Mouse (Mus musculus): ENCODE measurements around the gene Ccr7. TPM values are rescaled to one million over a fixed set of nuclear protein-coding genes. Genes with fewer than 3 reads are reported as not detected.

The Ccr7 gene
- polyA plus RNA-seq, 1 experiment, result 0.38 TPM

- H3K27me3 ChIP-seq (ENCODE audit: control insufficient read depth, insufficient read depth, insufficient read length), result no peaks in the 10 kb centered on the region
- TF ChIP-seq SRF (IDR thresholded peaks at IDR 0.05; ENCODE audit: control insufficient read depth, insufficient read length, low read depth) (no peak), POLR2AphosphoS2 (IDR thresholded peaks at IDR 0.05; ENCODE audit: insufficient read length, low read depth) (no peak), TCF12 (IDR thresholded peaks at IDR 0.05; ENCODE audit: insufficient read depth, poor library complexity, severe bottlenecking) (no peak), MYOG (IDR thresholded peaks at IDR 0.05; ENCODE audit: control insufficient read depth in 1 of 3, insufficient read depth in 1 of 3, insufficient read length in 2 of 3, low read depth in 2 of 3) (no peak), REST (IDR thresholded peaks at IDR 0.05; ENCODE audit: insufficient read depth, insufficient read length) (no peak), USF1 (IDR thresholded peaks at IDR 0.05; ENCODE audit: low read depth) (no peak), MAX (IDR thresholded peaks at IDR 0.05; ENCODE audit: low read depth) (no peak), E2F4 (IDR thresholded peaks at IDR 0.05; ENCODE audit: insufficient read depth) (no peak), CEBPB (IDR thresholded peaks at IDR 0.05; ENCODE audit: insufficient read depth, poor library complexity, severe bottlenecking) (no peak), POLR2A (IDR thresholded peaks at IDR 0.05; ENCODE audit: insufficient read length, low read depth) (no peak)
- no peak overlapping the region for H3ac ChIP-seq (ENCODE audit: control insufficient read depth, insufficient read length)
- H3K36me3 ChIP-seq (ENCODE audit: control insufficient read depth, insufficient read depth), result no peaks in the 10 kb centered on the region
- H3K4me3 ChIP-seq, result no peak overlapping the region
- no peak overlapping the region for H3K4me2 ChIP-seq (ENCODE audit: low read depth)
- no peaks in the 10 kb centered on the region for H3K79me2 ChIP-seq (ENCODE audit: control insufficient read depth, insufficient read depth)
Measured at GRCm38 (mm10) chr11:99136961-99137360, 17.9 kb downstream of the Ccr7 start.

- peak in 2 of 3 experiments; percentile 44 to 87 for TF ChIP-seq MYOD1 (IDR thresholded peaks at IDR 0.05; ENCODE audit: control insufficient read depth in 1 of 3, insufficient read length in 2 of 3, low read depth in 2 of 3)
- TF ChIP-seq MYOG (IDR thresholded peaks at IDR 0.05; ENCODE audit: control insufficient read depth in 1 of 3, insufficient read depth in 1 of 3, insufficient read length in 2 of 3, low read depth in 2 of 3), result peak in 1 of 3 experiments; percentile 96
- TF ChIP-seq TCF3 (IDR thresholded peaks at IDR 0.05; ENCODE audit: insufficient read length, low read depth), result no peak
- TF ChIP-seq TCF12 (IDR thresholded peaks at IDR 0.05; ENCODE audit: insufficient read depth, poor library complexity, severe bottlenecking), result peak; percentile 74
- Histone ChIP-seq H3K79me2 (ENCODE audit: control insufficient read depth, insufficient read depth) (no peaks in the 10 kb centered on the region), H3K27me3 (ENCODE audit: control insufficient read depth, insufficient read depth, insufficient read length) (no peaks in the 10 kb centered on the region), H3K4me2 (ENCODE audit: low read depth) (no peak overlapping the region), H3K4me3 (no peak overlapping the region), H3ac (ENCODE audit: control insufficient read depth, insufficient read length) (no peak overlapping the region), H3K36me3 (ENCODE audit: control insufficient read depth, insufficient read depth) (no peaks in the 10 kb centered on the region)
Measured at GRCm38 (mm10) chr11:99136361-99136760, 18.5 kb downstream of the Ccr7 start.

DNA sequence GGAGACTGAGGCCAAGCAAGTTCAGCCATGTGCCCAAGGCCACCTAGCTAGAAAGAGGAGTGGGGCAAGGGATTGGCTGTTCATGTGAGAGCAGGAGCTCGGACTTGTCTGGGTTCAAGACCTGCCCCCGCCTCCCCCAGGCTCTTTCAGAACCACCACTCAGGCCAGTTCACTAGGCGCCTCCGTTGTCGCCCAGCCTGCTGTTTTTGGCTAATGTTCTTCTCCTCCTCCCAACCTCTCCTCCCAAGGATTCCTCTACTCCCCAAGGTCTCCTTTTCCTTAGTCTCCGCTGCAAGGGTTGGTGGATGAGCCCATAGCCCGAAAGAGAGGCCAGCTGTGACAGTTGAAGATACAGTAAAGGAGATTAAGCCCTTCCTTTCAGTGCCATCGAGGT, 19.8 kb downstream of the Ccr7 start:
- Histone ChIP-seq H3K36me3 (ENCODE audit: control insufficient read depth, insufficient read depth) (no peaks in the 10 kb centered on the region), H3K27me3 (ENCODE audit: control insufficient read depth, insufficient read depth, insufficient read length) (no peaks in the 10 kb centered on the region), H3ac (ENCODE audit: control insufficient read depth, insufficient read length) (no peak overlapping the region), H3K79me2 (ENCODE audit: control insufficient read depth, insufficient read depth) (no peaks in the 10 kb centered on the region), H3K4me2 (ENCODE audit: low read depth) (no peak overlapping the region), H3K4me3 (no peak overlapping the region)
- TF ChIP-seq USF1 (IDR thresholded peaks at IDR 0.05; ENCODE audit: low read depth) (no peak), TCF12 (IDR thresholded peaks at IDR 0.05; ENCODE audit: insufficient read depth, poor library complexity, severe bottlenecking) (no peak), E2F4 (IDR thresholded peaks at IDR 0.05; ENCODE audit: insufficient read depth) (no peak), POLR2AphosphoS2 (IDR thresholded peaks at IDR 0.05; ENCODE audit: insufficient read length, low read depth) (no peak), MYOD1 (IDR thresholded peaks at IDR 0.05; ENCODE audit: control insufficient read depth in 1 of 3, insufficient read length in 2 of 3, low read depth in 2 of 3) (no peak), SRF (IDR thresholded peaks at IDR 0.05; ENCODE audit: control insufficient read depth, insufficient read length, low read depth) (no peak), CEBPB (IDR thresholded peaks at IDR 0.05; ENCODE audit: insufficient read depth, poor library complexity, severe bottlenecking) (no peak), TCF3 (IDR thresholded peaks at IDR 0.05; ENCODE audit: insufficient read length, low read depth) (no peak), POLR2A (IDR thresholded peaks at IDR 0.05; ENCODE audit: insufficient read length, low read depth) (no peak), MAX (IDR thresholded peaks at IDR 0.05; ENCODE audit: low read depth) (no peak)

DNA sequence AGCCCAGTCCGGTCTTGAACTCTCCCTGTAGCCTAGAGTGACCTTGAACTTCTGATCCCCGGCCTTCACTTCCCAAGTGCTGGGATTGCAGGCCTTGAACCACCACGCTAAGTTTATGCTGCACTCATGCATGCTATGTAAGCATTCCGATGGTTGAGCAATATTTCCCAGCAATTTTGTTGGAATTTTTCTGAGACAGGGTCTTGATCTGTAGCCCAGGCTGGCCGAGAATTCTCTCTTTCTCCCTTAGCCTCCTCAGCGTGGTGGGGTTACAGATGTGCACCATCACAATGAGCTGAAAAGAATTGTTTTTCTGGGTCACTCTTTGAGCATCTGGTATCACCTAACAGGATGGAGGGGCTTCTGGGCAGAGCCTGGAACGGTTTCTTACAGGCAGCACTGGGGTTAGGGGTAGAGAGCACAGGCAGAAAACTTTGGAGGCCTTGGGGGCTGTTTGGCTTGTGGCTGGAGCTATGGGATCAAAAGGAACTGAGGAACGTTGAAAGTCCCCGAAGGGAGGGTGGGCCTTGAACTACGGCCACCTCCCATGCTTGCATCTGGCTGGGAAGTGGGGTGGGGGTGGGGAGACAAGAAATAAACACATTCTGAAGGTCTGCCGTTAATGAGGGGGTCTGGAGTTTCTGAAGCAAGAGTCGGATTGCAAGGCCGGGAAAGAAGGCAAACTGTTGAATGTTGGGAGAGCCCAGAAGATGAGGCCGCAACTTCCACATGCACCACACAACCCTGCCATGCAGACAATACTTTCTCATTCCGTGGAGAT, 20.4 kb downstream of the Ccr7 start:
- Histone ChIP-seq H3K36me3 (ENCODE audit: control insufficient read depth, insufficient read depth) (no peaks in the 10 kb centered on the region), H3K27me3 (ENCODE audit: control insufficient read depth, insufficient read depth, insufficient read length) (no peaks in the 10 kb centered on the region), H3K4me3 (no peak overlapping the region), H3ac (ENCODE audit: control insufficient read depth, insufficient read length) (no peak overlapping the region), H3K4me2 (ENCODE audit: low read depth) (no peak overlapping the region), H3K79me2 (ENCODE audit: control insufficient read depth, insufficient read depth) (no peaks in the 10 kb centered on the region)
- TF ChIP-seq CEBPB (IDR thresholded peaks at IDR 0.05; ENCODE audit: insufficient read depth, poor library complexity, severe bottlenecking), result no peak
- no peak for TF ChIP-seq SRF (IDR thresholded peaks at IDR 0.05; ENCODE audit: control insufficient read depth, insufficient read length, low read depth)
- TF ChIP-seq POLR2AphosphoS2 (IDR thresholded peaks at IDR 0.05; ENCODE audit: insufficient read length, low read depth), result no peak
- no peak for TF ChIP-seq MYOD1 (IDR thresholded peaks at IDR 0.05; ENCODE audit: control insufficient read depth in 1 of 3, insufficient read length in 2 of 3, low read depth in 2 of 3)
- no peak for TF ChIP-seq TCF3 (IDR thresholded peaks at IDR 0.05; ENCODE audit: insufficient read length, low read depth)
- TF ChIP-seq REST (IDR thresholded peaks at IDR 0.05; ENCODE audit: insufficient read depth, insufficient read length), result no peak
- TF ChIP-seq USF1 (IDR thresholded peaks at IDR 0.05; ENCODE audit: low read depth), result no peak
- no peak for TF ChIP-seq MYOG (IDR thresholded peaks at IDR 0.05; ENCODE audit: control insufficient read depth in 1 of 3, insufficient read depth in 1 of 3, insufficient read length in 2 of 3, low read depth in 2 of 3)

DNA sequence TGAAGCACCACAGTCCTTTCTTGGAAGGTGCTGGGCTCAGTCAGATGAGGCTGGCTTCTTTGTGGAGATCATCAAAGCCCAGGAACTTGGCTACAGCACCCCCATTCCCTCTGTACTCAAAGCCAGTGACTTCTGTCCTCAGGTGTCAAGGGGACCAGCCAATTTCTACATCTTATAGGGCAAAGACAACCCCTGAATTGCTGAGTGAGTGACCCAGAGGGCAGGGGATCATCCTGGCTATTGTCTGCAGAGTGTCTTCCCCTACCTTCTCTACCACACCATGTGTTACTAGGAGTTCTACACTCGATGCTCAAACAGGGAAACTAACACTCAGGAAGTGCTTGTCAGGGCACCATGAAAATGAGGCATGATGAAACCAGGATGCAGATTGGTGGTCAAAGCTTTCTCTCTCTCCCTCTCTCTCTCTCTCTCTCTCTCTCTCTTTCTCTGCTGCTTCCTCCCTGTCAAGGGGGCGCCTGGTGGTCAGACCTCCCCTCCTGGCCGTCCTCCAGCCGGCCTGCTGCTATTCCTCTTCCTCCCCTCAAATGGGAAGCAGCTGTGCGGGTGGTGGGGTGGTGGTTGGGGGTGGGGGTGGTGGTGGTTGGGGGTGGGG, 21.5 kb downstream of the Ccr7 start:
- no peak overlapping the region for H3K4me3 ChIP-seq
- no peaks in the 10 kb centered on the region for H3K27me3 ChIP-seq (ENCODE audit: control insufficient read depth, insufficient read depth, insufficient read length)
- no peak overlapping the region for H3ac ChIP-seq (ENCODE audit: control insufficient read depth, insufficient read length)
- TF ChIP-seq POLR2AphosphoS2 (IDR thresholded peaks at IDR 0.05; ENCODE audit: insufficient read length, low read depth) (no peak), MYOG (IDR thresholded peaks at IDR 0.05; ENCODE audit: control insufficient read depth in 1 of 3, insufficient read depth in 1 of 3, insufficient read length in 2 of 3, low read depth in 2 of 3) (peak in 1 of 3 experiments; percentile 45), POLR2A (IDR thresholded peaks at IDR 0.05; ENCODE audit: insufficient read length, low read depth) (no peak)
- H3K4me2 ChIP-seq (ENCODE audit: low read depth), result no peak overlapping the region
- H3K36me3 ChIP-seq (ENCODE audit: control insufficient read depth, insufficient read depth), result no peaks in the 10 kb centered on the region
- no peaks in the 10 kb centered on the region for H3K79me2 ChIP-seq (ENCODE audit: control insufficient read depth, insufficient read depth)
